Mouse (Mus musculus) midbrain, postnatal 0 days (tissue): Measurements from ENCODE around the gene Olfr718-ps1. TPM values are rescaled to one million over a fixed set of nuclear protein-coding genes. Genes with fewer than 3 reads are reported as not detected.

Experiments used
- ATAC-seq: fragments of 200-750 bp; cut with Nextera tagmentation; 2 replicates; pipeline ENCODE4 v1.8.0; 2017; ENCODE audit warnings: moderate number of reproducible peaks, mild to moderate bottlenecking, moderate TSS enrichment, moderate library complexity; ENCODE audit not compliant: low FRiP score
- DNase-seq: peaks from one replicate; pipeline ENCODE4 v3.0.0-alpha.2; 2015; ENCODE audit warnings: low spot score
- H3K27ac ChIP-seq: fragments of 300-500 bp; sonication (generic); 2 replicates; pipeline ENCODE4 v1.5.1; 2014; ENCODE audit warnings: low read depth, mild to moderate bottlenecking, low read length, mixed read lengths
- H3K27me3 ChIP-seq: fragments of 300-500 bp; sonication (generic); 2 replicates; pipeline ENCODE4 v1.6.1; 2014; ENCODE audit warnings: low read length, control low read depth, mixed read lengths; ENCODE audit not compliant: insufficient read depth
- H3K36me3 ChIP-seq: fragments of 300-500 bp; sonication (generic); 2 replicates; pipeline ENCODE4 v1.6.1; 2014; ENCODE audit warnings: low read length, control low read depth, mixed read lengths; ENCODE audit not compliant: insufficient read depth
- H3K4me1 ChIP-seq: fragments of 300-500 bp; sonication (generic); 2 replicates; pipeline ENCODE4 v1.6.1; 2014; ENCODE audit warnings: mild to moderate bottlenecking, control low read depth, antibody characterized with exemption, low read length, mixed read lengths; ENCODE audit not compliant: insufficient read depth
- H3K4me2 ChIP-seq: fragments of 300-500 bp; sonication (generic); 2 replicates; pipeline ENCODE4 v1.6.1; 2014; ENCODE audit warnings: low read depth, mild to moderate bottlenecking, low read length, mixed read lengths; ENCODE audit not compliant: poor library complexity, severe bottlenecking
- H3K4me3 ChIP-seq: fragments of 300-500 bp; sonication (generic); 2 replicates; pipeline ENCODE4 v1.5.1; 2014; ENCODE audit warnings: low read depth, mild to moderate bottlenecking, low read length, moderate library complexity
- H3K9ac ChIP-seq: fragments of 300-500 bp; sonication (generic); replicated peaks from 2 replicates; pipeline ENCODE4 v1.6.1; 2014; ENCODE audit warnings: mild to moderate bottlenecking, low read length, moderate library complexity, mixed read lengths; ENCODE audit not compliant: poor library complexity, severe bottlenecking
- H3K9me3 ChIP-seq: fragments of 300-500 bp; sonication (generic); 2 replicates; pipeline ENCODE4 v1.6.1; 2016; ENCODE audit warnings: low read length, control low read depth
- CTCF ChIP-seq: IDR thresholded peaks from 2 replicates; pipeline ENCODE4 v1.5.1; 2016; ENCODE audit warnings: antibody characterized with exemption, mild to moderate bottlenecking
- WGBS: fragments of 180-500 bp; shearing (Covaris S2); extraction: QIAGEN DNeasy Blood & Tissue Kit; methylation state at CpG from one replicate; pipeline ENCODE4 v1.1.7; 2014; 5-methylcytosine and 5-hydroxymethylcytosine counted together
- polyA plus RNA-seq: library from polyadenylated mRNA; unstranded; fragments of >200 nt; fragmentation: Nextera tagmentation; extraction: Ambion mirVana; gene quantifications from 2 replicates; pipeline ENCODE4 v1.2.1, GENCODE M21; 2015
- total RNA-seq: library from RNA; depleted of rRNA; stranded (reverse); fragments of >200 nt; gene quantifications from 2 replicates; pipeline ENCODE4 v1.2.3, GENCODE M21; 2014

The Olfr718-ps1 gene
- total and polyA plus RNA-seq, 2 experiments from 2014 or later = not detected

- H3K27me3 ChIP-seq = no peaks in the 10 kb centered on the region
- peak within 1 kb of the TSS; percentile 72 for H3K9ac ChIP-seq
- peak; percentile 97 for DNase-seq
- peak within 1 kb of the TSS; percentile 87 for H3K4me2 ChIP-seq
- peak; percentile 96 for ATAC-seq
- peak; percentile 85 for TF ChIP-seq CTCF
- H3K4me1 ChIP-seq = peaks cover 4% of the 10 kb centered on the region; the same call in 1 of the 2 replicates
- H3K36me3 ChIP-seq = no peaks in the 10 kb centered on the region
- H3K9me3 ChIP-seq = no peaks in the 10 kb centered on the region
- H3K27ac ChIP-seq = peak within 1 kb of the TSS; percentile 78
- H3K4me3 ChIP-seq = peak within 1 kb of the TSS; percentile 93
- 1% methylated on average over 68 of the region's 110 CpGs for WGBS
These were observed 34.8 kb downstream of the Olfr718-ps1 start, which contains the start of gene Rnf216 for GRCm38 (mm10) chr5:143112281-143113246. TSS of gene Rnf216 (minus strand) at chr5:143112994.

- Histone ChIP-seq H3K4me1 (peaks cover 4% of the 10 kb centered on the region; the same call in 1 of the 2 replicates), H3K9me3 (no peaks in the 10 kb centered on the region), H3K9ac (no peak overlapping the region), H3K4me2 (no peak overlapping the region), H3K36me3 (no peaks in the 10 kb centered on the region), H3K4me3 (no peak overlapping the region), H3K27ac (no peak overlapping the region), H3K27me3 (no peaks in the 10 kb centered on the region)
- TF ChIP-seq CTCF = no peak
- 94% methylated on average over 3 of the region's 3 CpGs for WGBS
- no peak for ATAC-seq
- no peak for DNase-seq
These were observed 40.5 kb downstream of the Olfr718-ps1 start for GRCm38 (mm10) chr5:143106842-143107241.

- Histone ChIP-seq H3K9me3 (no peaks in the 10 kb centered on the region), H3K4me1 (no peaks in the 10 kb centered on the region), H3K9ac (no peak overlapping the region), H3K27ac (no peak overlapping the region), H3K27me3 (no peaks in the 10 kb centered on the region), H3K36me3 (no peaks in the 10 kb centered on the region), H3K4me2 (no peak overlapping the region), H3K4me3 (no peak overlapping the region)
- no peak for TF ChIP-seq CTCF
- no peak for ATAC-seq
- DNase-seq = no peak
- WGBS = 93% methylated on average over 2 of the region's 2 CpGs
These were observed 44.1 kb downstream of the Olfr718-ps1 start for GRCm38 (mm10) chr5:143103231-143103630.

GRCm38 (mm10) chr5:143101626-143102025 is 45.8 kb downstream of the Olfr718-ps1 start:
- H3K9ac ChIP-seq = no peak overlapping the region
- ATAC-seq (no peak), DNase-seq (no peak)
- 79% methylated on average over 1 of the region's 1 CpGs for WGBS
- no peak overlapping the region for H3K4me2 ChIP-seq
- no peak overlapping the region for H3K4me3 ChIP-seq
- no peaks in the 10 kb centered on the region for H3K4me1 ChIP-seq
- H3K9me3 ChIP-seq = no peaks in the 10 kb centered on the region
- H3K36me3 ChIP-seq = no peaks in the 10 kb centered on the region
- TF ChIP-seq CTCF = no peak
- H3K27ac ChIP-seq = no peak overlapping the region
- no peaks in the 10 kb centered on the region for H3K27me3 ChIP-seq

GRCm38 (mm10) chr5:143095256-143095655 is 52.1 kb downstream of the Olfr718-ps1 start:
- no peak for TF ChIP-seq CTCF
- Histone ChIP-seq H3K4me1 (no peaks in the 10 kb centered on the region), H3K4me2 (no peak overlapping the region), H3K9ac (no peak overlapping the region), H3K4me3 (no peak overlapping the region), H3K9me3 (no peaks in the 10 kb centered on the region), H3K27me3 (no peaks in the 10 kb centered on the region), H3K27ac (no peak overlapping the region), H3K36me3 (peaks cover 4% of the 10 kb centered on the region; the same call in 1 of the 2 replicates)
- no peak for DNase-seq
- ATAC-seq = no peak
- 85% methylated on average over 7 of the region's 7 CpGs for WGBS

- Histone ChIP-seq H3K27me3 (no peaks in the 10 kb centered on the region), H3K9ac (no peak overlapping the region), H3K4me3 (no peak overlapping the region), H3K27ac (no peak overlapping the region), H3K9me3 (no peaks in the 10 kb centered on the region), H3K4me1 (no peaks in the 10 kb centered on the region), H3K4me2 (no peak overlapping the region), H3K36me3 (peaks cover 20% of the 10 kb centered on the region)
- no peak for DNase-seq
- ATAC-seq = no peak
- WGBS = 66% methylated on average over 3 of the region's 3 CpGs
- no peak for TF ChIP-seq CTCF
These were observed 54.5 kb downstream of the Olfr718-ps1 start for GRCm38 (mm10) chr5:143092891-143093290.
